Mouse (Mus musculus): ENCODE measurements around the gene Evi5. TPM values are rescaled to one million over a fixed set of nuclear protein-coding genes. Genes with fewer than 3 reads are reported as not detected.

Evi5 gene
- polyA plus RNA-seq (2012; rRNA removed): 37.2 and 37.6 TPM in 2 replicates

DNA sequence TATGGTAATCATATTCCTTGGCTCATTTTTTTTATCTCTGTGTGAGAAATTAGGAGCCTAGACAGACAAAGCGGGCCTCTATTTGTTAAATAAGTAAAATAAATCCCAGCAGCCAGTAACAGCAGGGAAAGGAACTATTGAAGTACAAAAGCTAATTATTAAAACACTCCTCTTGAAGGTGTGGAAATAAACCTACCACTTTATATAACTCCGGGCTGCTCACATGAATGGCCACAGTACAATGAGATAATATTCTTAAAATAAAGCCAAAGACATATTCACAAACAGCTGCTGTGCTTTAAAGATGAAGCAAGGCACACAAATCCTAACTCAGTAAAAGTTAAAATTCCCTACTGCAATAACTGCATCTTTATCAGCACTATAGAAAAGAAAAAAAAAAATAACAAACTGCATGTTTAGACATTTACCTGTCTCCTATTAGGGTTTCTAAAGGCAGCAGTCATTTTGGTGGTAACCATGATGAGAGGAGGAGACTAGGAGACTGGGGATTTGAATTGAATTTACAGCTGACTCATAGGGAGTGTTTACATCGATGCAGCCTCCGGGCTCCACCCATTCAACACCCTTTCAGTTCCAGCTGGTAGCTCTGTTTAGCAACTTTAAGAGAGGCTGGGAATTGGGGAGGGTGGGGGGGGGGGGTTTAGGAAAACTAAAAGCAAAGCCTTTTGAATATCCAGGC lies at the start of gene Evi5:
TSS of gene Evi5 (minus strand) at position 547 of the 700 bp plus-strand sequence.
- Histone ChIP-seq H3K4me1 (ENCODE audit: control insufficient read depth, insufficient read depth, low read length) (no peaks in the 10 kb centered on the region), H3K27me3 (ENCODE audit: control insufficient read depth, insufficient read depth, low read length) (no peaks in the 10 kb centered on the region), H3K27ac (ENCODE audit: insufficient read depth, low read length) (no peak within 1 kb of the TSS), H3K4me3 (replicated peaks; ENCODE audit: insufficient read depth, low read depth, low read length) (no peak within 1 kb of the TSS)
- WGBS: 52% methylated on average over 4 of the region's 4 CpGs
- TF ChIP-seq CTCF (IDR thresholded peaks at IDR 0.05; ENCODE audit: borderline replicate concordance, insufficient read depth, low read depth, low read length): no peak
- TF ChIP-seq POLR2A (IDR thresholded peaks at IDR 0.05; ENCODE audit: borderline replicate concordance, insufficient read depth, low read length): no peak
- no peak for DNase-seq

DNA sequence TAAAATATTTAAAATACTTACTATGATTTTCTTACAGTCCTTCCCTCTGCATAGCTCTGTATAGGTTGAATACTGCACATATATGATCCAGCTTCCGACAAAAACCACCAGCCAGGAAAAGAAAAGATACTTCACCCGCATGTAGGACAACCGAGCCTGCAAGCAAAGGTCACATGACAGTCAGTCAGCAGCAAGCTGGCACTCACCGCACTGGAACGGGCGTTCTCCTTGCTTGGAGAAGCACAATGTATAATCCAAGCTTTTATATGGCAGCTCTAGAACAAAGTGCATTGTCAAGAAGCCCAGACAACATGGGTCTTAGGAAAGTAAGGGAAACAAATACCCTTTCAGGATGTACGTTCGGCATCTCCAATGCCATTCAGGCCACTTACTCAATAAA lies 49.7 kb upstream of the Evi5 start:
- H3K4me1 ChIP-seq (ENCODE audit: control insufficient read depth, insufficient read depth, low read length): no peaks in the 10 kb centered on the region; the same call in 1 of the 2 replicates
- TF ChIP-seq CTCF (IDR thresholded peaks at IDR 0.05; ENCODE audit: borderline replicate concordance, insufficient read depth, low read depth, low read length) (no peak), POLR2A (IDR thresholded peaks at IDR 0.05; ENCODE audit: borderline replicate concordance, insufficient read depth, low read length) (peak; percentile 9; the same call in 1 of the 2 replicates)
- WGBS: 18% methylated on average over 8 of the region's 8 CpGs
- 0 out of 2 replicates have a peak overlapping the region, but pooled peaks have one; percentile 2 for H3K27ac ChIP-seq (ENCODE audit: insufficient read depth, low read length)
- no peaks in the 10 kb centered on the region for H3K27me3 ChIP-seq (ENCODE audit: control insufficient read depth, insufficient read depth, low read length)
- H3K4me3 ChIP-seq (replicated peaks; ENCODE audit: insufficient read depth, low read depth, low read length): peak overlapping the region; percentile 33
- peak; percentile 65 to 78 for DNase-seq

DNA sequence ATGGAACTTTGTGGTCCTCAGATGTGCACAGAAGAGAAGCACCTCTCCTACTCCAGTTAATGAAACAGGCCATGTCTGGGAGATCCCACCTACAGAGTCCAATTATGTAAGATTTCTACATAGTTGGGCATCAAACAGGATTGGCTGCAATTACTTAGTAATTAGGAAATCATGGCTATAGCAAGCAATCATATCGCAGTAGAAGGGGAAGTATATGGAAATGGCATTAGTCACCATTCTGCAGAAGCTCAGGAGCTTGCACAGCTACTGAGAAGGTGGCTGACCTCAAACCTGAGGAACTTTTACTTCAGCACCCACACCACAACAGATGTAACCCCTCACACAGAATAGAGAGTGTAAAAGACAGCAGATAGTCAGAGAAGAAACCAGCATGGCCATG lies 47.9 kb upstream of the Evi5 start:
- no peaks in the 10 kb centered on the region; the same call in 1 of the 2 replicates for H3K4me1 ChIP-seq (ENCODE audit: control insufficient read depth, insufficient read depth, low read length)
- no peak overlapping the region for H3K4me3 ChIP-seq (replicated peaks; ENCODE audit: insufficient read depth, low read depth, low read length)
- no peaks in the 10 kb centered on the region for H3K27me3 ChIP-seq (ENCODE audit: control insufficient read depth, insufficient read depth, low read length)
- WGBS: 59% methylated on average over 1 of the region's 1 CpGs
- no peak for DNase-seq
- no peak overlapping the region for H3K27ac ChIP-seq (ENCODE audit: insufficient read depth, low read length)
- no peak for TF ChIP-seq POLR2A (IDR thresholded peaks at IDR 0.05; ENCODE audit: borderline replicate concordance, insufficient read depth, low read length)
- TF ChIP-seq CTCF (IDR thresholded peaks at IDR 0.05; ENCODE audit: borderline replicate concordance, insufficient read depth, low read depth, low read length): no peak

DNA sequence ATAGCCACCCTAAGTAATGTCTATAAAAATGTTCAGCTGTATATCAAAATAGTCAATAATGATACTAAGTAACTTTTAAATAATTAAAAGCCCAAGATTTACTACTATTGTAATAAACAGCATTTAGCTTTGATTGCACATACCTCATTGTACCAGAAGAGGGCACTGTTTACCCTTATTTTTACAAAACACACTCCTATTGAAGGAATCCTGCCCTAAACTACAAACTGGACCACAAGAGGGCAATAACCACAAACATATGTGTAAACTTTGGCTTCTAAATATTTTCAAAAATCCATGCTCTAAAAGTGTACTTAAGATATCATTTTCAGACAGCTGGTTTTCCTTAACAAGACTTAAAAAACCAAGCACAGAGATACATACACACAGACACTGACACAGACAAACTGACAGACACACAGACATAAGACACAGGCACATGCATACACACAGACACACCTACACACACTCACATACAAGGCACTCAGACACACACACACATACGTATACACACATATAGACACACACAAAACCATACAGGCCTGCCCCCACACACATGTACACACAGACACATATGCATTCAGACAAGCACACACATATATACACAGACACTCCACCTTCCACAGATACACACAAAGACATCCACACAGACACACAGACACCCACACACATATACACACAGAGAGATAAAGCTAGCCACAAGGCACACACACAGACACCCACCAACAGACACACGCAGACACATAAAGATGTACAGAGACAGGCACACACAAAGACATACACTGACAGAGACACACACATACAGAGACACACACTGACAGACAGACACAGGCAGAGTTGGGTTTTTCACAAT lies 46.7 kb upstream of the Evi5 start:
- Histone ChIP-seq H3K4me1 (ENCODE audit: control insufficient read depth, insufficient read depth, low read length) (no peaks in the 10 kb centered on the region; the same call in 1 of the 2 replicates), H3K27me3 (ENCODE audit: control insufficient read depth, insufficient read depth, low read length) (no peaks in the 10 kb centered on the region), H3K4me3 (replicated peaks; ENCODE audit: insufficient read depth, low read depth, low read length) (no peak overlapping the region), H3K27ac (ENCODE audit: insufficient read depth, low read length) (no peak overlapping the region)
- peak; percentile 59 for TF ChIP-seq CTCF (IDR thresholded peaks at IDR 0.05; ENCODE audit: borderline replicate concordance, insufficient read depth, low read depth, low read length)
- TF ChIP-seq POLR2A (IDR thresholded peaks at IDR 0.05; ENCODE audit: borderline replicate concordance, insufficient read depth, low read length): no peak
- 72% methylated on average over 2 of the region's 2 CpGs for WGBS
- DNase-seq: peak in 1 of 2 experiments; percentile 79

DNA sequence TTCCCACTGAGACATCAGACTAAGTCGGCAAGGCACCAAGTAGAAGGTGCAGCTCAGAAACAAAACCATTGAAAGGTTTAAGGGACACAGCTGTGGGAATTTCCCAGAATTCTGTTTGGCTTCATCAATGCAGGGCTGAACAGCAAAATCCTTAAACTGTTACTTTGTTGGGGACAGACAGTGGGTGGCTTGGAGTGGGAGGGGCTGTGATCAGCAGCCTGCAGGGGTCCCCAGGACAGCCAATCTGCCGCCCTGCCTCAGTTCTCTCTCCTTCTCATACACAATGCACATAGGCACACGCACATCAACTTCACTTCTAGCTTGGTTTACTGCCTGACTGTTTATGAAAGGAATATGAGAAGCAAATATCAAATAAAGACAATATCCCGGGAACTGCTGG lies 40.4 kb upstream of the Evi5 start:
- Histone ChIP-seq H3K4me1 (ENCODE audit: control insufficient read depth, insufficient read depth, low read length) (no peaks in the 10 kb centered on the region), H3K27ac (ENCODE audit: insufficient read depth, low read length) (no peak overlapping the region), H3K4me3 (replicated peaks; ENCODE audit: insufficient read depth, low read depth, low read length) (no peak overlapping the region), H3K27me3 (ENCODE audit: control insufficient read depth, insufficient read depth, low read length) (no peaks in the 10 kb centered on the region)
- DNase-seq: no peak
- WGBS: 43% methylated on average over 4 of the region's 4 CpGs
- TF ChIP-seq POLR2A (IDR thresholded peaks at IDR 0.05; ENCODE audit: borderline replicate concordance, insufficient read depth, low read length) (no peak), CTCF (IDR thresholded peaks at IDR 0.05; ENCODE audit: borderline replicate concordance, insufficient read depth, low read depth, low read length) (no peak)

DNA sequence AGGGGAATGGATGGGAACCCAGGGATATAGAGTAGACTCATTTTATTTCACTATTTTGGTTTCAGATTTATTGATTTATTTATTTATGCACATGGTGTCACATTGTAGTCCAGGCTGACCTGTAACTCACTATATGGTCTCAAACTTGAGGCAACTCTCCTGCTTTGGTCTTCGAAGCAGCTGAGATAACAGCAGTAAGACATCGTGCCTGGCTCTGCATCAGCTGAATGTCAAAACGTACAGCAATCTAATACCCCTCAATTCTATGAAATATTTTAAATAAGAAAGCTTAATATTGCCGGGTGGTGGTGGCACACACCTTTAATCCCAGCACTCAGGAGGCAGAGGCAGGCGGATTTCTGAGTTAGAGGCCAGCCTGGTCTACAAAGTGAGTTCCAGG lies 36.1 kb upstream of the Evi5 start:
- 90% methylated on average over 5 of the region's 5 CpGs for WGBS
- no peak for TF ChIP-seq CTCF (IDR thresholded peaks at IDR 0.05; ENCODE audit: borderline replicate concordance, insufficient read depth, low read depth, low read length)
- TF ChIP-seq POLR2A (IDR thresholded peaks at IDR 0.05; ENCODE audit: borderline replicate concordance, insufficient read depth, low read length): no peak
- no peak overlapping the region for H3K4me3 ChIP-seq (replicated peaks; ENCODE audit: insufficient read depth, low read depth, low read length)
- H3K27me3 ChIP-seq (ENCODE audit: control insufficient read depth, insufficient read depth, low read length): no peaks in the 10 kb centered on the region
- DNase-seq: no peak
- no peak overlapping the region for H3K27ac ChIP-seq (ENCODE audit: insufficient read depth, low read length)
- no peaks in the 10 kb centered on the region for H3K4me1 ChIP-seq (ENCODE audit: control insufficient read depth, insufficient read depth, low read length)

DNA sequence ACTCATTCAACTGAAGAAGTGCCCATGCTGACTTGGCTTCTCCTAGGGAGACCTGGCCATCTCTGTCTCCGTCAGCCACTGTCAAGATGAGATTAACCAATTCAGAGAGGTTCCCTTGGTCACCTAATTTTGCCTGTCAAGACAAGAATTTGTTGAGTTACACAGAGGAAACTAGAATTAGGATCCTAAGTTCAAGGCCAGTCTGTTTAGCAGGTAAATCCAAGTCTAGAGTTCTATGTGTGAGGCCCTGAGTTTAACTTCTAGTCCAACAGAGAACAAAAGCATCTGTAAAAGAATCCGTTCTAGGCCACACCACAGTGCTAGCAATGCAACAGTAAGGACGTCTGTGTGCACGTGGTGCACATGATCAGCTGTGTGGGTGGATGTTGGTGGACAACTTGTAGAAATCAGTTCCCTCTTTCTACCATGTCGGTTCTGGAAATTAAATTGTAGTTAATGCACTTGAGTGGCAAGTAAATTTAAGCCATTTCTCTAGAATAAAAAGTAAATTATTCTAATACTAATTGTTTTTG lies 35.2 kb upstream of the Evi5 start:
- no peak for DNase-seq
- Histone ChIP-seq H3K27me3 (ENCODE audit: control insufficient read depth, insufficient read depth, low read length) (no peaks in the 10 kb centered on the region), H3K4me3 (replicated peaks; ENCODE audit: insufficient read depth, low read depth, low read length) (no peak overlapping the region), H3K27ac (ENCODE audit: insufficient read depth, low read length) (no peak overlapping the region), H3K4me1 (ENCODE audit: control insufficient read depth, insufficient read depth, low read length) (no peaks in the 10 kb centered on the region)
- WGBS: 52% methylated on average over 5 of the region's 5 CpGs
- no peak for TF ChIP-seq CTCF (IDR thresholded peaks at IDR 0.05; ENCODE audit: borderline replicate concordance, insufficient read depth, low read depth, low read length)
- TF ChIP-seq POLR2A (IDR thresholded peaks at IDR 0.05; ENCODE audit: borderline replicate concordance, insufficient read depth, low read length): no peak
